Mouse (Mus musculus): ENCODE measurements around the gene Pspn. TPM values are rescaled to one million over a fixed set of nuclear protein-coding genes. Genes with fewer than 3 reads are reported as not detected.
A peak's percentile ranks its signal among the peaks of the same experiment; 100 is the strongest.

Gene Pspn
- 0.56 TPM in 1 of 2 replicates, not detected in the other for polyA plus RNA-seq (2015; fragmentation: Nextera tagmentation; extraction: Ambion mirVana)

- no peak for ATAC-seq (ENCODE audit: insufficient read depth, low FRiP score)
- peaks cover 8% of the 10 kb centered on the region; the same call in 1 of the 2 replicates for H3K4me1 ChIP-seq (ENCODE audit: control insufficient read depth, insufficient read depth, low read length)
- H3K36me3 ChIP-seq (ENCODE audit: control insufficient read depth, insufficient read depth, low read length), result peaks cover 21% of the 10 kb centered on the region; the same call in 1 of the 2 replicates
- H3K9ac ChIP-seq (ENCODE audit: low read length), result no peak within 1 kb of the TSS
- no peaks in the 10 kb centered on the region for H3K27me3 ChIP-seq (ENCODE audit: control insufficient read depth, insufficient read depth, low read length)
- H3K9me3 ChIP-seq (replicated peaks; ENCODE audit: control insufficient read depth, low read length), result no peaks in the 10 kb centered on the region
- no peak within 1 kb of the TSS for H3K27ac ChIP-seq (ENCODE audit: low read length)
- no peak within 1 kb of the TSS for H3K4me3 ChIP-seq (replicated peaks; ENCODE audit: low read length)
- H3K4me2 ChIP-seq (ENCODE audit: low read depth, low read length), result no peak within 1 kb of the TSS
- 84% methylated on average over 9 of the region's 9 CpGs for WGBS
Measured at GRCm38 (mm10) chr17:56999968-57000609, at the start of gene Pspn. Pspn (minus strand) TSS chr17:57000018.

DNA sequence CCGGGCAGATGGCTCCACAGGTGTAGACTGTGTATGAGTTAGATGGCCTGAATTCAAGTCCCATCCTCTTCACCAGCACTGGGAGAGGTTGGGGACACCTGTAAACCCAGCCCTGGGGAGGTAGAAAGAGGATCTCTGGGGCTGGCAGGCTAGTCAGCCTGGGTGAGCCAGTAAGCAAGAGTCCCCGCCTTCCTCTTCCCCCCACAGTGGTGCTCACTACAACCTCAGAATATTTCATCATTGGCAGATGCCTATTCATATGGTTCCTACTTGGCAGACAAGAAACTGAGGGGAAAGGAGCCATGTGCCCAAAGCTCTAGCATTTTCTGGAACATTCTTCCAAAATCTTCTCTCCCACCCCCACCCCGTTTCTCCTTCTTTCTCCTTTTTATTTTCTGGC lies 49.0 kb upstream of the Pspn start:
- Histone ChIP-seq H3K9me3 (replicated peaks; ENCODE audit: control insufficient read depth, low read length) (no peaks in the 10 kb centered on the region), H3K4me1 (ENCODE audit: control insufficient read depth, insufficient read depth, low read length) (no peaks in the 10 kb centered on the region), H3K27me3 (ENCODE audit: control insufficient read depth, insufficient read depth, low read length) (no peaks in the 10 kb centered on the region), H3K36me3 (ENCODE audit: control insufficient read depth, insufficient read depth, low read length) (peaks cover 3% of the 10 kb centered on the region; the same call in 1 of the 2 replicates), H3K27ac (ENCODE audit: low read length) (no peak overlapping the region), H3K4me3 (replicated peaks; ENCODE audit: low read length) (no peak overlapping the region), H3K4me2 (ENCODE audit: low read depth, low read length) (no peak overlapping the region), H3K9ac (ENCODE audit: low read length) (no peak overlapping the region)
- 90% methylated on average over 3 of the region's 3 CpGs for WGBS
- ATAC-seq (ENCODE audit: insufficient read depth, low FRiP score), result no peak

DNA sequence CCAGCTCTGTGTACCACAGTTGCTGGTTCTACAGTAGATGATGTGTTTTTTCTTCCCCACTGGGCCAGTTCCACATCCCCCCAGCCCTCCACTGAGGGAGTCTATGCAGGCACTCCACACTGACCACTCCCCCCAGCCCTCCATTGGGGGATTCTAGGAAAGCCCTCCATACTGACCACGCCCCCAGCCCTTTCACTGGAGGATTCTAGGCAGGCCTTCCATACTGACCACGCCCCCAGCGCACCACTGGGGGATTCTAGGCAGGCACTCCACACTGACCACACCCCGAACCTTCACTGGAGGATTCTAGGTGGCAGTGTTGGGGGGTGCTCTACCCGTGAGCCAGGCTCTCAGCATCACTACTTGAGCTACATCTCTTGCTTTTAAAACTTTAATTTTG lies 47.6 kb upstream of the Pspn start:
- Histone ChIP-seq H3K4me1 (ENCODE audit: control insufficient read depth, insufficient read depth, low read length) (no peaks in the 10 kb centered on the region), H3K4me2 (ENCODE audit: low read depth, low read length) (no peak overlapping the region), H3K27me3 (ENCODE audit: control insufficient read depth, insufficient read depth, low read length) (no peaks in the 10 kb centered on the region), H3K9me3 (replicated peaks; ENCODE audit: control insufficient read depth, low read length) (no peaks in the 10 kb centered on the region), H3K4me3 (replicated peaks; ENCODE audit: low read length) (no peak overlapping the region), H3K36me3 (ENCODE audit: control insufficient read depth, insufficient read depth, low read length) (peaks cover 3% of the 10 kb centered on the region; the same call in 1 of the 2 replicates), H3K9ac (ENCODE audit: low read length) (no peak overlapping the region), H3K27ac (ENCODE audit: low read length) (no peak overlapping the region)
- ATAC-seq (ENCODE audit: insufficient read depth, low FRiP score), result no peak
- WGBS, result 38% methylated on average over 5 of the region's 5 CpGs

GRCm38 (mm10) chr17:57041554-57041953 lies 41.7 kb upstream of the Pspn start, which contains the start of gene Slc25a41:
Slc25a41 (minus strand) TSS chr17:57041654.
- no peak for ATAC-seq (ENCODE audit: insufficient read depth, low FRiP score)
- no peak within 1 kb of the TSS for H3K4me2 ChIP-seq (ENCODE audit: low read depth, low read length)
- H3K9me3 ChIP-seq (replicated peaks; ENCODE audit: control insufficient read depth, low read length), result no peaks in the 10 kb centered on the region
- H3K4me3 ChIP-seq (replicated peaks; ENCODE audit: low read length), result no peak within 1 kb of the TSS
- H3K36me3 ChIP-seq (ENCODE audit: control insufficient read depth, insufficient read depth, low read length), result no peaks in the 10 kb centered on the region
- no peak within 1 kb of the TSS for H3K27ac ChIP-seq (ENCODE audit: low read length)
- no peaks in the 10 kb centered on the region for H3K27me3 ChIP-seq (ENCODE audit: control insufficient read depth, insufficient read depth, low read length)
- no peak within 1 kb of the TSS for H3K9ac ChIP-seq (ENCODE audit: low read length)
- no peaks in the 10 kb centered on the region; the same call in 1 of the 2 replicates for H3K4me1 ChIP-seq (ENCODE audit: control insufficient read depth, insufficient read depth, low read length)
- 75% methylated on average over 8 of the region's 8 CpGs for WGBS

- no peak overlapping the region for H3K27ac ChIP-seq (ENCODE audit: low read length)
- no peak for ATAC-seq (ENCODE audit: insufficient read depth, low FRiP score)
- H3K27me3 ChIP-seq (ENCODE audit: control insufficient read depth, insufficient read depth, low read length), result no peaks in the 10 kb centered on the region
- no peaks in the 10 kb centered on the region for H3K36me3 ChIP-seq (ENCODE audit: control insufficient read depth, insufficient read depth, low read length)
- H3K4me3 ChIP-seq (replicated peaks; ENCODE audit: low read length), result no peak overlapping the region
- no peak overlapping the region for H3K9ac ChIP-seq (ENCODE audit: low read length)
- no peak overlapping the region for H3K4me2 ChIP-seq (ENCODE audit: low read depth, low read length)
- H3K4me1 ChIP-seq (ENCODE audit: control insufficient read depth, insufficient read depth, low read length), result no peaks in the 10 kb centered on the region; the same call in 1 of the 2 replicates
- 42% methylated on average over 8 of the region's 8 CpGs for WGBS
- H3K9me3 ChIP-seq (replicated peaks; ENCODE audit: control insufficient read depth, low read length), result no peaks in the 10 kb centered on the region
Measured at GRCm38 (mm10) chr17:57038978-57039377, 39.2 kb upstream of the Pspn start.

DNA sequence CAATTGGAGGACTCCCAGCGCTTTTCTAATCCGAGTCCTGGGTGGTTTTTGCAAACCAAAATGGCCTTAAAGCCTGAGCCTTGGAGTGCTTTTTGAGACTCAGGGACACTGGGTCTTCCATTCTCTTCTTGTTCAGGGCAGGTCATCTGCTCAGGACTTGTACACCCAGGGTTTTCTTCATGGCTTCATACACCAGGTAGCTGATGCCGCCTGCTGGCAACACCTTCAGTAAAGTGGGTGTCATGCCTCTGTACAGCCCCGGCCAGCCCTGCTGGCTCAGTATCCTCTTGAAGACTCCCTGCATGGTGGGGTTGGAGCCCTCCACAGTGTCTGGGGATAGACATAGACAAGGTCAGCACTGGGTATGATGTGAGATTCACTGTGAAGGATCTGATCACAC lies 33.0 kb upstream of the Pspn start:
- Histone ChIP-seq H3K9ac (ENCODE audit: low read length) (no peak overlapping the region; the same call in 1 of the 2 replicates), H3K4me2 (ENCODE audit: low read depth, low read length) (peak overlapping the region; percentile 64; the same call in 1 of the 2 replicates), H3K4me3 (replicated peaks; ENCODE audit: low read length) (no peak overlapping the region), H3K27ac (ENCODE audit: low read length) (peak overlapping the region; percentile 88; the same call in 1 of the 2 replicates), H3K9me3 (replicated peaks; ENCODE audit: control insufficient read depth, low read length) (no peaks in the 10 kb centered on the region), H3K36me3 (ENCODE audit: control insufficient read depth, insufficient read depth, low read length) (peaks cover 4% of the 10 kb centered on the region; the same call in 1 of the 2 replicates), H3K4me1 (ENCODE audit: control insufficient read depth, insufficient read depth, low read length) (peaks cover 13% of the 10 kb centered on the region), H3K27me3 (ENCODE audit: control insufficient read depth, insufficient read depth, low read length) (no peaks in the 10 kb centered on the region)
- whole genome bisulfite sequencing, result 84% methylated on average over 4 of the region's 4 CpGs
- ATAC-seq (ENCODE audit: insufficient read depth, low FRiP score), result no peak

- Histone ChIP-seq H3K36me3 (ENCODE audit: control insufficient read depth, insufficient read depth, low read length) (peaks cover 11% of the 10 kb centered on the region; the same call in 1 of the 2 replicates), H3K27me3 (ENCODE audit: control insufficient read depth, insufficient read depth, low read length) (no peaks in the 10 kb centered on the region), H3K4me1 (ENCODE audit: control insufficient read depth, insufficient read depth, low read length) (peaks cover 13% of the 10 kb centered on the region), H3K4me2 (ENCODE audit: low read depth, low read length) (peak overlapping the region; percentile 64), H3K27ac (ENCODE audit: low read length) (peak overlapping the region; percentile 88), H3K4me3 (replicated peaks; ENCODE audit: low read length) (peak overlapping the region; percentile 91), H3K9ac (ENCODE audit: low read length) (peak overlapping the region; percentile 74), H3K9me3 (replicated peaks; ENCODE audit: control insufficient read depth, low read length) (no peaks in the 10 kb centered on the region)
- under 1% methylated on average over 38 of the region's 38 CpGs for WGBS
- ATAC-seq (ENCODE audit: insufficient read depth, low FRiP score), result peak; percentile 97
Measured at GRCm38 (mm10) chr17:57031661-57032420, 32.0 kb upstream of the Pspn start.

DNA sequence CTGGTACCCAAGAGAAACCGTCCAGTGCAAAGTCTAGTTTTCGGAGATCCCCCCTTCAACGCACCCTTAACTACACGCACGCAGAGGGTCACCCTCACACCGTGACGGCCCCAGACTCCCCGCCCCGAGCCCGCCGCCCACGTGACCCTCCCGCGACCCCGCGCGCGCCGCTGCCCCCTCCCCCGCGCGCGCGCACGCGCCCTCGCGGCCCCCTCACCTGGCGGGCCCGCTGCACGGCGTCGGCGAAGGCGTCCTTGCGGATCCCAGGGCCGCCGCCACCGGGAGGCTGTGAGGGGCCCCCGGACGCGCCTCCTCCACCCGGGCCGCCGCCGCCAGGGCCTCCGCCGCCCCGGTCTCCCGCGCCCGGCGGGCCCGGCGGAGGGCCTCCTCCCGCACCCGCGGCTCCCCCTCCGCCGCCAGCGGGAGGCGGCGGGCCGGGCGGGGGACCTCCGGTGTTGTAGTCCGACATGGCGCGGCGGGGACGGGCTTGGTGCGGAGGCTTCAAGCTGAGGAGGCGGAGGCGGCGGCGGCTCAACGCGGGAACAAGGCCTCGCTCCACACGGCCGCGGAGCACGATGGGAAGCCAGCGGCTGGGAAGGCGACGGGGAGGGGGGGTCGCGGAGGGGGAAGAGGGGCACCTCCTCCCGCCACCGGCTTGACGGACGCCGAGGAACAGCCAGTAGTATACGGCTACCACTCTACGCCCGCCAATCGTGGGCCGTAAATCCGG lies 31.3 kb upstream of the Pspn start, which contains the start of gene Khsrp:
Gene Khsrp, minus strand, starts transcription at position 592 of the 730 bp plus-strand sequence.
- H3K36me3 ChIP-seq (ENCODE audit: control insufficient read depth, insufficient read depth, low read length), result peaks cover 17% of the 10 kb centered on the region; the same call in 1 of the 2 replicates
- under 1% methylated on average over 89 of the region's 99 CpGs for WGBS
- no peak for ATAC-seq (ENCODE audit: insufficient read depth, low FRiP score)
- H3K27me3 ChIP-seq (ENCODE audit: control insufficient read depth, insufficient read depth, low read length), result no peaks in the 10 kb centered on the region
- peaks cover 13% of the 10 kb centered on the region for H3K4me1 ChIP-seq (ENCODE audit: control insufficient read depth, insufficient read depth, low read length)
- no peaks in the 10 kb centered on the region for H3K9me3 ChIP-seq (replicated peaks; ENCODE audit: control insufficient read depth, low read length)
- peak within 1 kb of the TSS; percentile 90 for H3K27ac ChIP-seq (ENCODE audit: low read length)
- peak within 1 kb of the TSS; percentile 100 for H3K9ac ChIP-seq (ENCODE audit: low read length)
- peak within 1 kb of the TSS; percentile 91 for H3K4me3 ChIP-seq (replicated peaks; ENCODE audit: low read length)
- H3K4me2 ChIP-seq (ENCODE audit: low read depth, low read length), result peak within 1 kb of the TSS; percentile 98

Measured in stomach, embryonic 16.5 days (tissue).